Mouse (Mus musculus): Measurements from ENCODE around the gene Nhlrc3.

DNA sequence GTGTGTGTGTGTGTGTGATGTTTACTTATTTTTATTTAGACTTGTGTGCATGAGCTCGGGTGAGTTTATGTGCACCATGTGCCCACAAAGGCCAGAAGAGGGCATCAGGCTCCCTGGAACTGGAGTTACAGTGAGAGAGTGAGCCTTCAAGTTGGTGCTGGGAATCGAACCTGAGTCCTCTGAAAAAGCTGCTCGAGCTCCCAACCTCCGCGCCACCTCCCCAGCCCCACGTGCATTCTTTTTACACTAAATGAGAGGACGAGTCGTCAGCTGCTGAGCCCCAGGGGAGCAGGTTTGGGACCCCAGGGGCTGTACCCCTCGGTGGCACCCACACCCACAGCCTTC lies 459 bp downstream of the Nhlrc3 start:
- TF ChIP-seq CTCF (IDR thresholded peaks at IDR 0.05; ENCODE audit: low read depth) (no peak), EP300 (IDR thresholded peaks at IDR 0.05; ENCODE audit: low read depth) (no peak)

Measured in heart, postnatal 0 days (tissue).